Mouse (Mus musculus) testis, adult 2 months (tissue): ENCODE results near the gene Kif2a.

Experiments
- CTCF ChIP-seq: fragments of 200-500 bp; IDR thresholded peaks from 2 replicates; pipeline ENCODE4 v1.5.1; 2012; ENCODE audit warnings: low read depth, mild to moderate bottlenecking, inconsistent platforms, low read length, moderate library complexity; ENCODE audit not compliant: control insufficient read depth, insufficient read depth, insufficient replicate concordance
- POLR2A ChIP-seq: fragments of 200-500 bp; IDR thresholded peaks from 2 replicates; pipeline ENCODE4 v1.6.1; 2012; ENCODE audit warnings: low read depth, mild to moderate bottlenecking, inconsistent platforms, low read length, moderate library complexity; ENCODE audit not compliant: control insufficient read depth

DNA sequence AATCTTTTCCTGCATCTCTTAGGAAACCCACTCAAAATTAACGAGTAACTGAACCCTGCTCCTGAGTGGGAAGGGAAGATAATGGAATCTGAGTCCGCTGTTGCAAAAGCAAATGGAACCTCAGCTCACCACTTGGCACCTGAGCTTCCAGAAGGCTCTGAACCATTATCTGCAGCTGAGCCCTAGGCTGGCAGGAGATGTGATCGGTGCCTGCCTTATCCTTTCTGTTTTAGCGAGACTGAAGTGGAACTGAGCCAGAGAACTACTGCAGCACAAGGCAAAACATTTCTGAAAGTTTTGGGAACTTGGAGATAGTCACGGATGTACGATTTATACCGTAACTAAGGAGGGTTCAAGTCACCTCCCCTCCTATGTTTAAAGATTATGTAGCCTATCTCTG, 38.2 kb upstream of the Kif2a start:
- TF ChIP-seq POLR2A (no peak), CTCF (no peak)
